Mouse (Mus musculus) thymus, postnatal 14 days (tissue): ENCODE data around the gene Prr36.
A peak's percentile ranks its signal among the peaks of the same experiment; 100 is the strongest.

Source experiments
- DNase-seq: peaks from one replicate; pipeline ENCODE4 v3.0.0; 2021

Prr36 gene

GRCm38 (mm10) chr8:4193588-4193894 is 23.7 kb downstream of the Prr36 start:
- no peak for DNase-seq

GRCm38 (mm10) chr8:4192807-4193587 is 24.3 kb downstream of the Prr36 start:
- DNase-seq = peak; percentile 91

DNA sequence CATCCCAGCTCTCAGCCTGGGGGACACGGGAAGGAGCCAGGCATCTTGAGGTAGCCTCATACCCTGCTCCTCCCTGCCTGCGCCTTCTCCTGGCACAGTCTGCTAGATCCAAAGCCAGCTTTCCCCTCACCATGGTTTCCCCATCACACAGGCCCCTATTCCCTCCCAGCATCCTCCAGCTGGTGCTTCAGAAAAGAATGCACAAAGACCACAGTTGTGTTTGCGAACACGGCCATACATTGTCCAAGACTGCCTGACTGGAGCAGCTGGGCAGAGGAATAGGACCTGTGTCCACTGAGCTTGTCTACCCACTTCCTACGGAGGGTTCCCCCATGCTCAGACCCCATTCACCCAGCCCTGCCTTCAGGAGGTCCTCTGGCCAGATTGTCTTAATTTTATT is 25.0 kb downstream of the Prr36 start:
- no peak for DNase-seq

- no peak for DNase-seq
These were observed 28.1 kb downstream of the Prr36 start for GRCm38 (mm10) chr8:4189031-4189722.

DNA sequence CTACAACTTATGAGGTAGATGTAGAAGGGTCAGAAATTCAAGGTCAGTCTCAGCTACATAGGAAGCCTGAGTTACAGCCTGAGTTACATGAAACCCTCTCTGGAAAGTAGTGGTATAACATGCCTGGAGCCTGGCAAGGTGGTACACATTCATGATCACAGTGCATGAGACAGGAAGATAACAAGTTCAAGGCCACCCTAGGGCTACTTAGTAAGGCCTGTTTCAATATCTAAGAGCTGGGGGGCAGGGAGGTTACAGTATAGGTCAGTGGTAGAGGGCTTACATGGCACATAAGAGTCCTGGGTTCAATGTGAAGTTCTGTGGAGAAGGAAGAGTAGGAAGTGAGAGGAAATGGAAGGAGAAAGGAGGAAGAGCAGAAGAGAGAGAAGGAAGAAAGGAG is 28.7 kb downstream of the Prr36 start:
- DNase-seq = no peak

GRCm38 (mm10) chr8:4186151-4186550 is 31.1 kb downstream of the Prr36 start:
- DNase-seq = no peak

- DNase-seq = no peak
These were observed 33.9 kb downstream of the Prr36 start for GRCm38 (mm10) chr8:4183409-4183808.

GRCm38 (mm10) chr8:4174018-4174417 is 43.2 kb downstream of the Prr36 start:
- DNase-seq = no peak

DNA sequence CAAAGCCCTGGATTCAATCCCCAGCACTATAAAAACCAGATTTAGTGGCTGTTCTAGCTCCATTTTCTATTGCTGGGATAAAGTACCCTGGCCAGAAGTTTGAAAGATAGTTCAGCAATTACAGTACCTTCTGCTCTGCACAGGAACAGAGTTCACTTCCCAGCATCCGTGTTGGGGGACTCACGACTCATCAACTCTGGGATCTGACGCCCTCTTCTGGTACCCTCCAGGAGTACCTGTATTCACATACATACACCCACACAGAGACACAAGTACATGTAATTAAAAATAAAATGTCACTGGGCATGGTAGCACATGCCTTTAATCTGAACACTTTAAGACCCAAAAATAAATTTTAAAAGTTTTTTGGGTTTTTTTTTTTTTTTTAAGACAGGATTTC is 44.8 kb downstream of the Prr36 start:
- no peak for DNase-seq

DNA sequence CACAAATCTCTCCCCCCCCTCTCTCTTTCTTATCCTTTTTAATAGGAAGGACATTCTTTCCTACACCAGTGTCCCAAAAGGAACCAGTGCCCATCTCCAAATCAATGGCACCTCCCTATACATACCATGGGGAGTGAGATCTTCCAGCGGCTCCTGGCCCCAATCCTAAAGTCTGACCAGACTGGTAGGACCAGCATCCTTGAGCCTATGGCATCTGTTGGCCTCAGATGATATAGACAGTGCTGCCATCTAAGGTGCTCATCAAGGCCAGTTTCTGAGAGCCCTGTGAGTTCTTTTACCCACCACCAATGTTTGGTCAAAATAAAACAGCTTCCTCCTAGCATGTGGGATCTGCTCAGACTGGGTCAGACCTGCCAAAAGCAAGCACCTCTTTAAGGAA is 49.3 kb downstream of the Prr36 start:
- no peak for DNase-seq

GRCm38 (mm10) chr8:4166881-4167525 is 50.3 kb downstream of the Prr36 start:
- no peak for DNase-seq

- DNase-seq = peak; percentile 98
These were observed 51.2 kb downstream of the Prr36 start, which contains the start of gene Evi5l for GRCm38 (mm10) chr8:4165852-4166751. Gene Evi5l, plus strand, starts transcription at chr8:4166567.

GRCm38 (mm10) chr8:4165176-4165851 is 51.9 kb downstream of the Prr36 start:
- peak; percentile 25 for DNase-seq

GRCm38 (mm10) chr8:4162786-4163185 is 54.5 kb downstream of the Prr36 start:
- DNase-seq = peak; percentile 73
